10 mouse cellular contexts compared by ENCODE assay signal in the genomic region with DNA sequence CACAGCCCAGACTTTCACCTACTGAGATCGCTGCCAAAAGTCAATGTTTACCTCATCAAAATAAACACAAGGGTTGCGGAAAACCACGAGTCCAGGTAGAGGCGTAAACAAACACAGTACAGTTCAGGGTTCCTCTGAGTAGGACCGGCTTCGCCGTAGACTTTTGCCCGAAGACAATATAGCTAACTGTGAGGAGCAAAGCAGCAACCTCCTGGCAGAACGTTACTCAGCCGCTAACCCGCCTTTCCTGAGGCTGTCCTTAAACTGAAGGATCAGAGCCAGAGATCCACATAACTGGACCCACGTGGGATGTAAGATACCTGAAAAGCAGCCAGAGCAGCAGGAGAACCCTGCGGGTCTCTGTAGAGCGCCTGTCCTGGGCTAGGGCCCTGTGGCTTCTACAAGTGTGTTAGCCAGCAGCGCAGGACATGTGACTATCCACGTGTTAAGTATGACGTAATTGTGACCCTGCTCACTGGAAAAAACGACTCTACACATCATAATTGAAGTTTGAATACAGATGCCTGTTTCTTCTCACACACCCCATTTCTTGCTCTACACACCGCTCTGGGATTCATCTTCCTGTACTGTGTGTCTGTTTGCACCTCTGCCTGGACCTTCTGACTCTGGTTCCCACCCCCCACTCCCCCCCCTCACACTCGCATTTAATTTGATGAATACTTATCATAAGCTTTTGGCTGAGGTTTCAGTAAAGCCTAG.
DNase-seq lines count a peak whose midpoint lies in the region; ATAC-seq and TF ChIP-seq lines count a peak whose summit lies in the region.
"Had no signal": no experiment of that assay in that cellular context is flagged by ENCODE, and none has a peak within 500 bp of the region (broad histone marks: within the 10 kb centered on the region; RNA-seq: fewer than 3 reads in every experiment).

No protein-coding gene starts in this region.

- no peak for TF ChIP-seq POLR2A in heart, adult 2 months (IDR thresholded peaks at IDR 0.05; ENCODE audit: insufficient read depth, low read depth, low read length)

- H3K79me2 ChIP-seq in heart, adult 2 months (replicated peaks; ENCODE audit: control insufficient read depth, insufficient read depth, low read length): no peaks in the 10 kb centered on the region

- WGBS in heart, adult 2 months: 66% methylated on average over 20 of the region's 20 CpGs
- 58% methylated on average over 20 of the region's 20 CpGs for WGBS in liver, embryonic 16.5 days (ENCODE audit: insufficient replicate concordance)

- H3K27me3 ChIP-seq in heart, adult 2 months (ENCODE audit: control insufficient read depth, insufficient read depth, low read length): no peaks in the 10 kb centered on the region
- no peaks in the 10 kb centered on the region for H3K27me3 ChIP-seq in liver, embryonic 16.5 days (ENCODE audit: control insufficient read depth, insufficient read depth, low read depth, low read length)
- H3K27me3 ChIP-seq: forebrain, embryonic 12.5 days; hindbrain, embryonic 12.5 days had no signal

- ATAC-seq in liver, embryonic 16.5 days (ENCODE audit: low read depth): peak; percentile 89
- no peak for ATAC-seq in megakaryocyte progenitor cell, adult 5-6 weeks (replicated peaks; ENCODE audit: poor library complexity)

- peak overlapping the region; percentile 31; the same call in 1 of the 2 replicates for H3K27ac ChIP-seq in heart, adult 2 months
- peak overlapping the region; percentile 48 for H3K27ac ChIP-seq in liver, embryonic 16.5 days (ENCODE audit: low read length)
- H3K27ac ChIP-seq: forebrain, embryonic 12.5 days; hindbrain, embryonic 12.5 days had no signal

- no peak for TF ChIP-seq CTCF in heart, adult 2 months (IDR thresholded peaks at IDR 0.05)

- TF ChIP-seq EP300 in heart, adult 2 months (IDR thresholded peaks at IDR 0.05; ENCODE audit: insufficient read depth, low read depth, low read length): no peak

- no peak overlapping the region for H3K4me3 ChIP-seq in heart, adult 2 months
- no peak overlapping the region for H3K4me3 ChIP-seq in liver, embryonic 16.5 days (ENCODE audit: low read depth, low read length)
- H3K4me3 ChIP-seq: forebrain, embryonic 12.5 days; hindbrain, embryonic 12.5 days had no signal

- H3K4me1 ChIP-seq in heart, adult 2 months (ENCODE audit: control insufficient read depth, insufficient read depth, low read length): no peaks in the 10 kb centered on the region
- H3K4me1 ChIP-seq in liver, embryonic 16.5 days (ENCODE audit: control insufficient read depth, low read depth, low read length): no peaks in the 10 kb centered on the region

- no peaks in the 10 kb centered on the region for H3K36me3 ChIP-seq in heart, adult 2 months (ENCODE audit: control insufficient read depth, insufficient read depth, low read length)
- H3K36me3 ChIP-seq in liver, embryonic 16.5 days (ENCODE audit: control insufficient read depth, insufficient read depth): no peaks in the 10 kb centered on the region
- H3K36me3 ChIP-seq: forebrain, embryonic 12.5 days; hindbrain, embryonic 12.5 days had no signal

- intact Hi-C loops in heart, adult 2 months (cut with DNase I): no loop called here

- DNase-seq in heart, adult 2 months: peak in 1 of 2 experiments; percentile 19
- DNase-seq in heart, postnatal 4 days: no peak
- peak; percentile 5 for DNase-seq in NIH3T3 (ENCODE audit: low read depth)
- DNase-seq in kidney, adult 9 months: peak; percentile 76
- DNase-seq in layer of hippocampus, postnatal 36 days: no peak
- DNase-seq in retina, postnatal 1 day: no peak

- H3K4me2 ChIP-seq in liver, embryonic 16.5 days (ENCODE audit: low read depth, low read length): no peak overlapping the region
- H3K4me2 ChIP-seq: forebrain, embryonic 12.5 days; hindbrain, embryonic 12.5 days had no signal

- H3K9ac ChIP-seq in heart, adult 2 months (ENCODE audit: low read depth, low read length): no peak overlapping the region
- H3K9ac ChIP-seq in liver, embryonic 16.5 days (ENCODE audit: low read depth, low read length): no peak overlapping the region
- H3K9ac ChIP-seq: forebrain, embryonic 12.5 days; hindbrain, embryonic 12.5 days had no signal

- H3K9me3 ChIP-seq in liver, embryonic 16.5 days (replicated peaks; ENCODE audit: control insufficient read depth, low read length): no peaks in the 10 kb centered on the region
- H3K9me3 ChIP-seq: forebrain, embryonic 12.5 days; hindbrain, embryonic 12.5 days had no signal

Comparison
In these comparisons a context has a peak if more than half of its experiments do, and no peak if none do; other contexts are left out.
1. DNase-seq: peak in NIH3T3 (single experiment) and kidney, adult 9 months (single experiment); none in heart, postnatal 4 days (single experiment), layer of hippocampus, postnatal 36 days (0 of 2) and retina, postnatal 1 day (single experiment).